Mouse (Mus musculus) spleen, adult 18-20 months (tissue): ENCODE results near the gene AI837181.

Source experiments
- DNase-seq, 2 experiments: peaks; one replicate each; pipeline ENCODE4 v3.0.0; 2022; ENCODE audit warnings: mixed read lengths in 2 of 2

The AI837181 gene

GRCm38 (mm10) chr19:5447515-5448353 is 22.8 kb downstream of the AI837181 start, which contains the start of gene Fosl1:
Gene Fosl1, plus strand, starts transcription at chr19:5447547.
- DNase-seq, result peak; percentile 66 to 80

GRCm38 (mm10) chr19:5448354-5449150 is 23.6 kb downstream of the AI837181 start:
- DNase-seq, result no peak

GRCm38 (mm10) chr19:5449673-5450072 is 24.7 kb downstream of the AI837181 start:
- no peak for DNase-seq

GRCm38 (mm10) chr19:5451766-5452165 is 26.8 kb downstream of the AI837181 start:
- no peak for DNase-seq

GRCm38 (mm10) chr19:5455037-5455436 is 30.1 kb downstream of the AI837181 start:
- DNase-seq, result no peak

GRCm38 (mm10) chr19:5455568-5455967 is 30.6 kb downstream of the AI837181 start:
- DNase-seq, result no peak

- no peak for DNase-seq
These were observed 31.4 kb downstream of the AI837181 start for GRCm38 (mm10) chr19:5456241-5456921.

GRCm38 (mm10) chr19:5456922-5457745 is 32.2 kb downstream of the AI837181 start:
- DNase-seq, result peak; percentile 87 to 95

GRCm38 (mm10) chr19:5457746-5458442 is 33.0 kb downstream of the AI837181 start, which contains the start of gene Ccdc85b:
Gene Ccdc85b, minus strand, starts transcription at chr19:5457894.
- no peak for DNase-seq

GRCm38 (mm10) chr19:5459019-5459418 is 34.1 kb downstream of the AI837181 start:
- DNase-seq, result no peak

- no peak for DNase-seq
These were observed 35.0 kb downstream of the AI837181 start for GRCm38 (mm10) chr19:5459896-5460295.

- peak; percentile 68 to 83 for DNase-seq
These were observed 35.5 kb downstream of the AI837181 start, which contains the start of gene Fibp for GRCm38 (mm10) chr19:5460465-5460911. Gene Fibp, plus strand, starts transcription at chr19:5460615.

GRCm38 (mm10) chr19:5461411-5461810 is 36.5 kb downstream of the AI837181 start:
- DNase-seq, result no peak

- DNase-seq, result peak in 1 of 2 experiments; percentile 7
These were observed 38.3 kb downstream of the AI837181 start for GRCm38 (mm10) chr19:5463212-5463611.

- DNase-seq, result peak; percentile 23 to 58
These were observed 39.0 kb downstream of the AI837181 start for GRCm38 (mm10) chr19:5463791-5464562.

GRCm38 (mm10) chr19:5465037-5465436 is 40.1 kb downstream of the AI837181 start:
- DNase-seq, result peak in 1 of 2 experiments; percentile 3

GRCm38 (mm10) chr19:5466916-5467500 is 42.1 kb downstream of the AI837181 start:
- no peak for DNase-seq

GRCm38 (mm10) chr19:5468374-5468773 is 43.4 kb downstream of the AI837181 start, which contains the start of gene Ctsw:
Gene Ctsw, minus strand, starts transcription at chr19:5468507.
- DNase-seq, result no peak

GRCm38 (mm10) chr19:5471846-5472245 is 46.9 kb downstream of the AI837181 start:
- no peak for DNase-seq

- no peak for DNase-seq
These were observed 47.9 kb downstream of the AI837181 start for GRCm38 (mm10) chr19:5472857-5473256.
